Mouse (Mus musculus): Measurements from ENCODE around the gene Ehbp1.

The Ehbp1 gene

GRCm38 (mm10) chr11:22002062-22002782, 339.9 kb downstream of the Ehbp1 start:
- no peak for DNase-seq (ENCODE audit: extremely low read depth, low read depth)

- DNase-seq (ENCODE audit: extremely low read depth, low read depth), result no peak
These were observed 340.6 kb downstream of the Ehbp1 start for GRCm38 (mm10) chr11:22001321-22002061.

- DNase-seq (ENCODE audit: extremely low read depth, low read depth), result no peak
These were observed 341.6 kb downstream of the Ehbp1 start for GRCm38 (mm10) chr11:22000316-22001076.

- DNase-seq (ENCODE audit: extremely low read depth, low read depth), result no peak
These were observed 342.4 kb downstream of the Ehbp1 start for GRCm38 (mm10) chr11:21999396-22000315.

- DNase-seq (ENCODE audit: extremely low read depth, low read depth), result no peak
These were observed 343.7 kb downstream of the Ehbp1 start for GRCm38 (mm10) chr11:21998141-21999047.

- no peak for DNase-seq (ENCODE audit: extremely low read depth, low read depth)
These were observed 344.4 kb downstream of the Ehbp1 start for GRCm38 (mm10) chr11:21997561-21998140.

GRCm38 (mm10) chr11:21996661-21997560, 345.2 kb downstream of the Ehbp1 start:
- DNase-seq (ENCODE audit: extremely low read depth, low read depth), result no peak

- DNase-seq (ENCODE audit: extremely low read depth, low read depth), result no peak
These were observed 345.8 kb downstream of the Ehbp1 start for GRCm38 (mm10) chr11:21996325-21996647.

- DNase-seq (ENCODE audit: extremely low read depth, low read depth), result no peak
These were observed 346.4 kb downstream of the Ehbp1 start for GRCm38 (mm10) chr11:21995534-21996324.

- no peak for DNase-seq (ENCODE audit: extremely low read depth, low read depth)
These were observed 347.4 kb downstream of the Ehbp1 start for GRCm38 (mm10) chr11:21994377-21995370.

- no peak for DNase-seq (ENCODE audit: extremely low read depth, low read depth)
These were observed 348.3 kb downstream of the Ehbp1 start for GRCm38 (mm10) chr11:21993597-21994376.

GRCm38 (mm10) chr11:21992761-21993596, 349.1 kb downstream of the Ehbp1 start:
- no peak for DNase-seq (ENCODE audit: extremely low read depth, low read depth)

- DNase-seq (ENCODE audit: extremely low read depth, low read depth), result no peak
These were observed 353.6 kb downstream of the Ehbp1 start for GRCm38 (mm10) chr11:21988398-21988946.

- DNase-seq (ENCODE audit: extremely low read depth, low read depth), result no peak
These were observed 357.0 kb downstream of the Ehbp1 start for GRCm38 (mm10) chr11:21985118-21985517.

Data from MEL-GATA-1-ER (cell line).